Mouse (Mus musculus): ENCODE measurements at regions not wholly inside any gene's neighbourhood (a gene's known extent, or its start where the extent isn't known, plus 50 kb on each side); places are given as distances from the start of the nearest gene placed in this dataset.

- TF ChIP-seq CTCF (IDR thresholded peaks at IDR 0.05; ENCODE audit: low read depth, low read length) (no peak), GATA1 (IDR thresholded peaks at IDR 0.05; ENCODE audit: borderline replicate concordance, low read length) (no peak), GATA2 (IDR thresholded peaks at IDR 0.05; ENCODE audit: borderline replicate concordance, low read depth, low read length) (no peak), TAL1 (conservative IDR thresholded peaks at IDR 0.05; ENCODE audit: low read depth, low read length) (no peak), POLR2AphosphoS5 (IDR thresholded peaks at IDR 0.05; ENCODE audit: insufficient replicate concordance, low read depth, low read length) (no peak)
Observed at GRCm38 (mm10) chr15:59145679-59146078, 256.6 kb downstream of the Gm49356 start.
